Mouse (Mus musculus): Measurements from ENCODE around the gene Aspn.

DNA sequence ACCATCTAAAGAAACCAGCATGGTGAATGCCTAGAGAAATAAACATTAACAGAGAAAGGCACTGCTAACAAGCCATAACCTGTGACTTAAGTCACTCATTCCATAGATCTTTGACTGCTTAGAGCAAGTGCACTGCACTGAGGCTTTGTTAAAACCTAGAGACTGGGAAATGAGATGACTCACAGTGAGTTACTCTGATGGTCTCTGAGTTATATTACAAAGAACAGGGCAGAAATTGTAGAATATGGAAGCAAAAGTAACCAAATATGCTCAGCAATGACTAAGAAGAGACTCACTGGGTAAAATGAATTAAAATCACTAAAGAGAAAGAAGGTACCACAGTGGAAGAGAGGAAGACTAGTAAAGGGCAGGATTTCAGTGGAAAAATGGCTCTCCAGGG, 39.6 kb downstream of the Aspn start:
- TF ChIP-seq POLR2A (IDR thresholded peaks at IDR 0.05; ENCODE audit: borderline replicate concordance, control insufficient read depth, low read depth, low read length): no peak
- no peak for TF ChIP-seq CTCF (IDR thresholded peaks at IDR 0.05; ENCODE audit: control insufficient read depth, insufficient read depth, low read length)
